Mouse (Mus musculus): ENCODE results near the gene Tango6. TPM values are rescaled to one million over a fixed set of nuclear protein-coding genes. Genes with fewer than 3 reads are reported as not detected.

Tango6 gene
- polyA plus RNA-seq, 1 experiment from 2014 or later: 12.3 TPM

GRCm38 (mm10) chr8:106647387-106647786, 35.5 kb upstream of the Tango6 start:
- H3K9me3 ChIP-seq (replicated peaks): no peaks in the 10 kb centered on the region
- H3K4me2 ChIP-seq: no peak overlapping the region
- H3K4me3 ChIP-seq (replicated peaks): no peak overlapping the region
- H3K27me3 ChIP-seq: no peaks in the 10 kb centered on the region
- ATAC-seq (replicated peaks; ENCODE audit: low FRiP score): peak; percentile 65; the same call in 1 of the 2 replicates
- 42% methylated on average over 2 of the region's 2 CpGs for WGBS
- peaks cover 15% of the 10 kb centered on the region for H3K4me1 ChIP-seq
- no peaks in the 10 kb centered on the region for H3K36me3 ChIP-seq
- H3K9ac ChIP-seq: no peak overlapping the region
- no peak overlapping the region for H3K27ac ChIP-seq

GRCm38 (mm10) chr8:106648421-106648820, 34.4 kb upstream of the Tango6 start:
- no peaks in the 10 kb centered on the region for H3K9me3 ChIP-seq (replicated peaks)
- no peak overlapping the region for H3K27ac ChIP-seq
- no peak overlapping the region for H3K4me3 ChIP-seq (replicated peaks)
- H3K4me2 ChIP-seq: no peak overlapping the region
- no peak overlapping the region for H3K9ac ChIP-seq
- peaks cover 8% of the 10 kb centered on the region for H3K4me1 ChIP-seq
- H3K27me3 ChIP-seq: no peaks in the 10 kb centered on the region
- 94% methylated on average over 8 of the region's 8 CpGs for WGBS
- no peaks in the 10 kb centered on the region for H3K36me3 ChIP-seq
- no peak for ATAC-seq (replicated peaks; ENCODE audit: low FRiP score)

- Histone ChIP-seq H3K27ac (no peak overlapping the region), H3K4me2 (no peak overlapping the region), H3K36me3 (peaks cover 3% of the 10 kb centered on the region), H3K27me3 (no peaks in the 10 kb centered on the region), H3K4me1 (peaks cover 6% of the 10 kb centered on the region; the same call in 1 of the 2 replicates), H3K9ac (no peak overlapping the region), H3K9me3 (replicated peaks) (no peaks in the 10 kb centered on the region), H3K4me3 (replicated peaks) (no peak overlapping the region)
- 81% methylated on average over 3 of the region's 3 CpGs for WGBS
- no peak for ATAC-seq (replicated peaks; ENCODE audit: low FRiP score)
Observed at GRCm38 (mm10) chr8:106651994-106652393, 30.9 kb upstream of the Tango6 start.

GRCm38 (mm10) chr8:106656046-106656445, 26.8 kb upstream of the Tango6 start:
- no peak overlapping the region for H3K4me2 ChIP-seq
- H3K36me3 ChIP-seq: peaks cover 28% of the 10 kb centered on the region
- ATAC-seq (replicated peaks; ENCODE audit: low FRiP score): no peak
- H3K27me3 ChIP-seq: no peaks in the 10 kb centered on the region
- H3K27ac ChIP-seq: no peak overlapping the region
- no peak overlapping the region for H3K9ac ChIP-seq
- no peak overlapping the region for H3K4me3 ChIP-seq (replicated peaks)
- 0 out of 2 replicates have a peak, but pooled peaks cover 3% of the 10 kb centered on the region for H3K4me1 ChIP-seq
- H3K9me3 ChIP-seq (replicated peaks): no peaks in the 10 kb centered on the region

- H3K27me3 ChIP-seq: no peaks in the 10 kb centered on the region
- no peaks in the 10 kb centered on the region for H3K4me1 ChIP-seq
- ATAC-seq (replicated peaks; ENCODE audit: low FRiP score): no peak
- no peak overlapping the region for H3K9ac ChIP-seq
- H3K9me3 ChIP-seq (replicated peaks): 0 out of 2 replicates have a peak, but pooled peaks cover 2% of the 10 kb centered on the region
- H3K36me3 ChIP-seq: peaks cover 8% of the 10 kb centered on the region; the same call in 1 of the 2 replicates
- H3K4me3 ChIP-seq (replicated peaks): no peak overlapping the region
- no peak overlapping the region for H3K27ac ChIP-seq
- no peak overlapping the region for H3K4me2 ChIP-seq
- 61% methylated on average over 2 of the region's 2 CpGs for WGBS
Observed at GRCm38 (mm10) chr8:106672786-106673185, 10.1 kb upstream of the Tango6 start.

- H3K9me3 ChIP-seq (replicated peaks): 0 out of 2 replicates have a peak, but pooled peaks cover 2% of the 10 kb centered on the region
- 96% methylated on average over 15 of the region's 15 CpGs for WGBS
- ATAC-seq (replicated peaks; ENCODE audit: low FRiP score): no peak
- H3K27me3 ChIP-seq: no peaks in the 10 kb centered on the region
- no peak overlapping the region for H3K9ac ChIP-seq
- H3K4me2 ChIP-seq: no peak overlapping the region
- H3K27ac ChIP-seq: no peak overlapping the region
- no peaks in the 10 kb centered on the region for H3K4me1 ChIP-seq
- H3K36me3 ChIP-seq: 0 out of 2 replicates have a peak, but pooled peaks cover 3% of the 10 kb centered on the region
- no peak overlapping the region for H3K4me3 ChIP-seq (replicated peaks)
Observed at GRCm38 (mm10) chr8:106674318-106674717, 8.6 kb upstream of the Tango6 start.

GRCm38 (mm10) chr8:106674894-106675293, 8.0 kb upstream of the Tango6 start:
- no peaks in the 10 kb centered on the region for H3K4me1 ChIP-seq
- ATAC-seq (replicated peaks; ENCODE audit: low FRiP score): no peak
- no peak overlapping the region for H3K4me3 ChIP-seq (replicated peaks)
- H3K9ac ChIP-seq: no peak overlapping the region
- no peak overlapping the region for H3K4me2 ChIP-seq
- H3K27me3 ChIP-seq: no peaks in the 10 kb centered on the region
- no peak overlapping the region for H3K27ac ChIP-seq
- 0 out of 2 replicates have a peak, but pooled peaks cover 2% of the 10 kb centered on the region for H3K9me3 ChIP-seq (replicated peaks)
- WGBS: 78% methylated on average over 8 of the region's 8 CpGs
- H3K36me3 ChIP-seq: no peaks in the 10 kb centered on the region

- H3K4me2 ChIP-seq: no peak overlapping the region
- ATAC-seq (replicated peaks; ENCODE audit: low FRiP score): no peak
Observed at GRCm38 (mm10) chr8:106684387-106684786, 1.5 kb downstream of the Tango6 start.

GRCm38 (mm10) chr8:106687479-106687878, 4.6 kb downstream of the Tango6 start:
- ATAC-seq (replicated peaks; ENCODE audit: low FRiP score): no peak
- WGBS: 4% methylated on average over 4 of the region's 4 CpGs
- Histone ChIP-seq H3K4me3 (replicated peaks) (no peak overlapping the region), H3K4me2 (no peak overlapping the region), H3K4me1 (peaks cover 15% of the 10 kb centered on the region), H3K27ac (no peak overlapping the region), H3K9ac (no peak overlapping the region), H3K9me3 (replicated peaks) (no peaks in the 10 kb centered on the region), H3K27me3 (no peaks in the 10 kb centered on the region), H3K36me3 (peaks cover 20% of the 10 kb centered on the region)

More at GRCm38 (mm10) chr8:106684387-106684786, 1.5 kb downstream of the Tango6 start:
- no peak overlapping the region for H3K9ac ChIP-seq
- no peaks in the 10 kb centered on the region for H3K9me3 ChIP-seq (replicated peaks)
- no peak overlapping the region for H3K4me3 ChIP-seq (replicated peaks)
- peaks cover 7% of the 10 kb centered on the region for H3K36me3 ChIP-seq
- H3K27me3 ChIP-seq: no peaks in the 10 kb centered on the region
- WGBS: 90% methylated on average over 4 of the region's 4 CpGs
- H3K4me1 ChIP-seq: peaks cover 15% of the 10 kb centered on the region
- no peak overlapping the region for H3K27ac ChIP-seq

- H3K9ac ChIP-seq: no peak overlapping the region
- H3K27me3 ChIP-seq: no peaks in the 10 kb centered on the region
- ATAC-seq (replicated peaks; ENCODE audit: low FRiP score): no peak
- WGBS: 84% methylated on average over 3 of the region's 3 CpGs
- no peak overlapping the region for H3K27ac ChIP-seq
- H3K9me3 ChIP-seq (replicated peaks): no peaks in the 10 kb centered on the region
- no peak overlapping the region for H3K4me3 ChIP-seq (replicated peaks)
- H3K4me2 ChIP-seq: no peak overlapping the region
- no peaks in the 10 kb centered on the region for H3K4me1 ChIP-seq
- peaks cover 89% of the 10 kb centered on the region for H3K36me3 ChIP-seq
Observed at GRCm38 (mm10) chr8:106697748-106698248, 14.9 kb downstream of the Tango6 start.

- no peak for ATAC-seq (replicated peaks; ENCODE audit: low FRiP score)
- H3K9ac ChIP-seq: no peak overlapping the region
- no peak overlapping the region for H3K4me2 ChIP-seq
- 88% methylated on average over 5 of the region's 5 CpGs for WGBS
- no peaks in the 10 kb centered on the region for H3K4me1 ChIP-seq
- no peaks in the 10 kb centered on the region for H3K9me3 ChIP-seq (replicated peaks)
- H3K27me3 ChIP-seq: no peaks in the 10 kb centered on the region
- H3K27ac ChIP-seq: no peak overlapping the region
- no peak overlapping the region for H3K4me3 ChIP-seq (replicated peaks)
- peaks cover 81% of the 10 kb centered on the region for H3K36me3 ChIP-seq
Observed at GRCm38 (mm10) chr8:106699588-106699987, 16.7 kb downstream of the Tango6 start.

- Histone ChIP-seq H3K9ac (no peak overlapping the region), H3K27ac (no peak overlapping the region), H3K36me3 (peaks cover 81% of the 10 kb centered on the region), H3K4me3 (replicated peaks) (no peak overlapping the region), H3K4me1 (no peaks in the 10 kb centered on the region), H3K4me2 (no peak overlapping the region), H3K9me3 (replicated peaks) (no peaks in the 10 kb centered on the region), H3K27me3 (no peaks in the 10 kb centered on the region)
- ATAC-seq (replicated peaks; ENCODE audit: low FRiP score): no peak
- 91% methylated on average over 6 of the region's 6 CpGs for whole genome bisulfite sequencing
Observed at GRCm38 (mm10) chr8:106700131-106700530, 17.3 kb downstream of the Tango6 start.

- no peak overlapping the region for H3K4me2 ChIP-seq
- H3K27me3 ChIP-seq: no peaks in the 10 kb centered on the region
- H3K9ac ChIP-seq: no peak overlapping the region
- H3K27ac ChIP-seq: no peak overlapping the region
- H3K4me3 ChIP-seq (replicated peaks): no peak overlapping the region
- WGBS: 93% methylated on average over 3 of the region's 3 CpGs
- no peaks in the 10 kb centered on the region for H3K9me3 ChIP-seq (replicated peaks)
- no peak for ATAC-seq (replicated peaks; ENCODE audit: low FRiP score)
- 0 out of 2 replicates have a peak, but pooled peaks cover 4% of the 10 kb centered on the region for H3K4me1 ChIP-seq
- H3K36me3 ChIP-seq: peaks cover 74% of the 10 kb centered on the region
Observed at GRCm38 (mm10) chr8:106701360-106701759, 18.5 kb downstream of the Tango6 start.
